In genomic region chr2:165886857-165887628, GRCm38 (mm10) we compare ENCODE assay signal across 8 mouse cellular contexts. TPM values are rescaled to one million over a fixed set of nuclear protein-coding genes. Genes with fewer than 3 reads are reported as not detected.
A peak's percentile ranks its signal among the peaks of the same experiment; 100 is the strongest.
DNase-seq lines count a peak whose midpoint lies in the region; ATAC-seq and TF ChIP-seq lines count a peak whose summit lies in the region.

No protein-coding gene starts in this region.

- H3K27me3 ChIP-seq in lung, embryonic 15.5 days = no peaks in the 10 kb centered on the region
- H3K27me3 ChIP-seq in limb, embryonic 12.5 days = no peaks in the 10 kb centered on the region

- H3K4me2 ChIP-seq in lung, embryonic 15.5 days = no peak overlapping the region
- H3K4me2 ChIP-seq in limb, embryonic 12.5 days = peak overlapping the region; percentile 37

- H3K4me1 ChIP-seq in lung, embryonic 15.5 days = peaks cover 73% of the 10 kb centered on the region
- H3K4me1 ChIP-seq in lung, adult 2 months (ENCODE audit: control insufficient read depth, insufficient read depth, low read length) = peaks cover 53% of the 10 kb centered on the region
- peaks cover 28% of the 10 kb centered on the region for H3K4me1 ChIP-seq in cortical plate, adult 2 months (ENCODE audit: control insufficient read depth, insufficient read depth, low read length)
- peaks cover 79% of the 10 kb centered on the region for H3K4me1 ChIP-seq in limb, embryonic 12.5 days (replicated peaks)

- no peaks in the 10 kb centered on the region for H3K36me3 ChIP-seq in lung, embryonic 15.5 days
- no peaks in the 10 kb centered on the region for H3K36me3 ChIP-seq in limb, embryonic 12.5 days

- H3K27ac ChIP-seq in lung, embryonic 15.5 days = peak overlapping the region; percentile 100
- H3K27ac ChIP-seq in cortical plate, adult 2 months (ENCODE audit: insufficient read depth, low read length) = peak overlapping the region; percentile 99
- peak overlapping the region; percentile 100 for H3K27ac ChIP-seq in limb, embryonic 12.5 days

- 17% methylated on average over 13 of the region's 25 CpGs for WGBS in lung, embryonic 15.5 days
- 49% methylated on average over 25 of the region's 25 CpGs for WGBS in lung, adult 2 months
- 6% methylated on average over 18 of the region's 25 CpGs for WGBS in limb, embryonic 12.5 days

- H3K4me3 ChIP-seq in lung, embryonic 15.5 days = no peak overlapping the region
- H3K4me3 ChIP-seq in lung, adult 2 months (replicated peaks; ENCODE audit: extremely low read depth, low read depth, low read length) = no peak overlapping the region
- H3K4me3 ChIP-seq in cortical plate, adult 2 months (ENCODE audit: insufficient read depth, low read length) = no peak overlapping the region
- H3K4me3 ChIP-seq in limb, embryonic 12.5 days (replicated peaks) = no peak overlapping the region

- no peak for ATAC-seq in lung, embryonic 15.5 days (ENCODE audit: borderline replicate concordance, extremely low read depth, low FRiP score, low TSS enrichment)
- no peak for ATAC-seq in limb, embryonic 12.5 days (ENCODE audit: insufficient number of reproducible peaks, insufficient read depth, low FRiP score, low TSS enrichment, low read depth)

- DNase-seq in lung, adult 2 months = no peak
- DNase-seq in heart, postnatal 36 days = peak; percentile 34 to 61
- peak; percentile 77 for DNase-seq in retina, postnatal 1 day
- DNase-seq in testis, postnatal 14 days (ENCODE audit: low spot score) = no peak
- DNase-seq in layer of hippocampus, adult 9-10 months (ENCODE audit: low spot score) = no peak

- TF ChIP-seq POLR2A in lung, adult 2 months (IDR thresholded peaks at IDR 0.05; ENCODE audit: borderline replicate concordance, extremely low read depth, low read depth, low read length) = no peak
- no peak for TF ChIP-seq POLR2A in cortical plate, adult 2 months (IDR thresholded peaks at IDR 0.05; ENCODE audit: extremely low read depth, insufficient read depth, low read length)

- TF ChIP-seq CTCF in lung, adult 2 months (IDR thresholded peaks at IDR 0.05; ENCODE audit: insufficient read depth, low read length) = no peak
- no peak for TF ChIP-seq CTCF in cortical plate, adult 2 months (IDR thresholded peaks at IDR 0.05; ENCODE audit: extremely low read depth, insufficient read depth, low read length)

- H3K9me3 ChIP-seq in lung, embryonic 15.5 days = no peaks in the 10 kb centered on the region
- no peaks in the 10 kb centered on the region for H3K9me3 ChIP-seq in limb, embryonic 12.5 days

- intact Hi-C loops in heart, postnatal 36 days (cut with DNase I) = no loop called here

- peak overlapping the region; percentile 21 for H3K9ac ChIP-seq in lung, embryonic 15.5 days
- peak overlapping the region; percentile 44 for H3K9ac ChIP-seq in limb, embryonic 12.5 days (replicated peaks)

RNA-seq across cellular contexts. Expression of gene Zmynd8, which starts 11.8 kb away (rescaled TPM):
- 44.7 and 46.0 TPM in 2 replicates for polyA plus RNA-seq in lung, embryonic 15.5 days (2015; fragmentation: Nextera tagmentation; extraction: Ambion mirVana)
- 25.3 and 29.8 TPM in 2 replicates for polyA plus RNA-seq in lung, adult 2 months (2012; rRNA removed)
- polyA plus RNA-seq in cortical plate, adult 2 months (2012; rRNA removed) = 90.5 and 106 TPM in 2 replicates
- total RNA-seq in heart, postnatal 36 days (2021) = 10 to 100 TPM; 46.5 to 48.0 TPM
- 55.3 and 57.0 TPM in 2 replicates for polyA plus RNA-seq in limb, embryonic 12.5 days (2016; fragmentation: Nextera tagmentation; extraction: Ambion mirVana)

Comparison
In these comparisons a context has a peak if more than half of its experiments do, and no peak if none do; other contexts are left out.
1. DNase-seq: peak in heart, postnatal 36 days (2 of 2) and retina, postnatal 1 day (single experiment); none in lung, adult 2 months (single experiment), testis, postnatal 14 days (single experiment) and layer of hippocampus, adult 9-10 months (single experiment).
2. Peak in every context shown above with its lines, with median percentiles within 50 percentile points of each other: H3K27ac ChIP-seq.